Mouse (Mus musculus): Measurements from ENCODE around the gene Gm4756.

- TF ChIP-seq CHD2 (IDR thresholded peaks at IDR 0.05; ENCODE audit: low read length) (no peak), CTCF (conservative IDR thresholded peaks at IDR 0.05 in 1 of 2, IDR thresholded peaks at IDR 0.05 in 1 of 2; ENCODE audit: low read depth in 2 of 2, low read length in 2 of 2) (no peak)
Observed at GRCm38 (mm10) chr12:72538571-72538970, 110.9 kb downstream of the Gm4756 start.
